Mouse (Mus musculus) ES-E14 (cell line): ENCODE measurements around the gene Cwc22. TPM values are rescaled to one million over a fixed set of nuclear protein-coding genes. Genes with fewer than 3 reads are reported as not detected.

Experiments used
- DNase-seq: peaks from one replicate; pipeline ENCODE4 v3.0.0-alpha.2; 2013; ENCODE audit warnings: low read depth, low spot score
- H3K27ac ChIP-seq: 2 replicates; pipeline ENCODE4 v1.5.1; 2012; ENCODE audit warnings: low read depth, mild to moderate bottlenecking, low read length, moderate library complexity, mixed read lengths; ENCODE audit not compliant: poor library complexity, insufficient read depth, severe bottlenecking
- H3K36me3 ChIP-seq: 2 replicates; pipeline ENCODE4 v1.6.1; 2012; ENCODE audit warnings: mild to moderate bottlenecking, low read length, moderate library complexity, mixed read lengths; ENCODE audit not compliant: control insufficient read depth, poor library complexity, insufficient read depth, severe bottlenecking
- H3K4me1 ChIP-seq, 2 experiments: fragments of 150-350 bp in 1 of 2; sonication (generic) in 1 of 2; 2 replicates each; pipeline ENCODE4 v1.6.1; 2012; ENCODE audit warnings: low read length in 2 of 2, mild to moderate bottlenecking in 1 of 2, mixed read lengths in 1 of 2; ENCODE audit not compliant: control insufficient read depth in 2 of 2, insufficient read depth in 2 of 2, poor library complexity in 1 of 2
- H3K4me3 ChIP-seq, 2 experiments: fragments of 150-350 bp in 1 of 2; sonication (generic) in 1 of 2; 2 replicates each; pipeline ENCODE4 v1.5.1; 2012; ENCODE audit warnings: low read length in 2 of 2, low read depth in 1 of 2, mild to moderate bottlenecking in 1 of 2, mixed read lengths in 1 of 2; ENCODE audit not compliant: insufficient read depth in 1 of 2, poor library complexity in 1 of 2, severe bottlenecking in 1 of 2
- H3K9ac ChIP-seq: 2 replicates; pipeline ENCODE4 v1.6.1; 2012; ENCODE audit warnings: low read depth, mild to moderate bottlenecking, low read length, mixed read lengths; ENCODE audit not compliant: poor library complexity, insufficient read depth, severe bottlenecking
- H3K9me3 ChIP-seq: fragments of 150-350 bp; sonication (generic); 2 replicates; pipeline ENCODE4 v1.6.1; 2012; ENCODE audit warnings: low read depth, mild to moderate bottlenecking, low read length; ENCODE audit not compliant: control insufficient read depth, insufficient read depth
- CHD2 ChIP-seq: IDR thresholded peaks from 2 replicates; pipeline ENCODE4 v1.6.1; 2014; ENCODE audit warnings: mild to moderate bottlenecking, low read depth, low read length, inconsistent platforms
- HCFC1 ChIP-seq: IDR thresholded peaks from 2 replicates; pipeline ENCODE4 v1.6.1; 2012; ENCODE audit warnings: low read length, inconsistent platforms, borderline replicate concordance; ENCODE audit not compliant: insufficient read depth
- MAFK ChIP-seq: IDR thresholded peaks from 2 replicates; pipeline ENCODE4 v1.6.1; 2014; ENCODE audit warnings: mild to moderate bottlenecking, low read depth, low read length, inconsistent platforms; ENCODE audit not compliant: insufficient read depth
- ZC3H11A ChIP-seq: IDR thresholded peaks from 2 replicates; pipeline ENCODE4 v1.6.1; 2012; ENCODE audit warnings: low read depth, mild to moderate bottlenecking, inconsistent platforms, low read length, borderline replicate concordance
- ZNF384 ChIP-seq: IDR thresholded peaks from 2 replicates; pipeline ENCODE4 v1.6.1; 2012; ENCODE audit warnings: low read depth, low read length, inconsistent platforms
- in situ Hi-C, 2 experiments: fragments of 600-800 bp; cut with MboI; formaldehyde crosslinking; loops; one replicate each; pipeline ENCODE4 v1.15.1; 2025; ENCODE audit warnings: low sequenced_read_pairs in 2 of 2, inconsistent platforms in 1 of 2; ENCODE audit not compliant: unreplicated experiment in 2 of 2
- total RNA-seq: library from RNA; depleted of rRNA; stranded (reverse); fragments of 300-350 nt; gene quantifications from 2 replicates; pipeline ENCODE4 v1.2.3, GENCODE M21; 2012

Gene Cwc22
- total RNA-seq, 1 experiment, result 57.7 TPM

DNA sequence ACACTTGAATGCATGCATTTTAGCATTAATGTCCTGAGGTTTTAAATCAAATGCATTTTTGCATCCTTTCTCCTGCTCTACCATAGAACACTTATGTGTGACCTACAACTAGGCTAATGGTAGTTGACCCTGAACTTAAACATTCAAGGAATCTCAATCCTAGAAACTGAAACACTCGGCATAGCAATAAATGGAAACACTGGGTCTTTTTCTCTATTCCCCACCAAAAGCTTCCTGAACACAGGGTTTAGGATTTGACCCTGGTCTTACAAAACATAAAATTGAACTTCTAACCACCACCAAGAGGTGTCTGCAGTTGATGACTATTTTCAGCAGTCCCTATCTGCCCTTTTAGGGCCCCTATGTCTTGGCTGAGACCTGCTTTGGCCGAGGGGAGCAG is 57.3 kb downstream of the Cwc22 start:
- in situ Hi-C loops, result no loop called here

DNA sequence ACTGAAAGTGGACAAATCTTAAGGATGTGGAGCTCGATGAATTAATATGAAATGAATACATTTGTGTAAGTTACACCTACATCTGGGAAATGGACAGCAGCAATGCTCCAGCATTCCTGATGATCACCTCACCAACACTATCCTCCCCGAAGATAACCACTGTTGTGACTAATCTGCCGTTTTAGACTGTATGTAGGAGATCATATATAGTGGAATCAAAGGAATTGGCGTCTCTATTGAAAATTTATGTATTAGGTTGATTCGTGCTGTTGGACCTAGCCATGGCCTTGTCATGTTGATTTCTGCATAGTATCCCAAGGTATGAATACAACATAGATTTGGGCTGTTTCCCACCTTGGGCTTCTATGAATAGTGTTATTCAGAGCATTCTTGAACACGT is 58.1 kb downstream of the Cwc22 start:
- in situ Hi-C loops, result no loop called here
- Histone ChIP-seq H3K27ac (no peak overlapping the region), H3K9ac (no peak overlapping the region), H3K4me1 (no peaks in the 10 kb centered on the region), H3K9me3 (no peaks in the 10 kb centered on the region), H3K4me3 (no peak overlapping the region), H3K36me3 (peaks cover 2% of the 10 kb centered on the region)
- TF ChIP-seq HCFC1 (no peak), ZNF384 (no peak), ZC3H11A (no peak), MAFK (no peak), CHD2 (no peak)
- DNase-seq, result no peak

More for the DNA sequence above, 57.3 kb downstream of the Cwc22 start:
- no peak for DNase-seq
- Histone ChIP-seq H3K36me3 (peaks cover 5% of the 10 kb centered on the region), H3K4me1 (no peaks in the 10 kb centered on the region), H3K4me3 (no peak overlapping the region), H3K9me3 (no peaks in the 10 kb centered on the region), H3K27ac (no peak overlapping the region), H3K9ac (no peak overlapping the region)
- TF ChIP-seq ZNF384 (no peak), ZC3H11A (no peak), MAFK (no peak), HCFC1 (no peak), CHD2 (no peak)

DNA sequence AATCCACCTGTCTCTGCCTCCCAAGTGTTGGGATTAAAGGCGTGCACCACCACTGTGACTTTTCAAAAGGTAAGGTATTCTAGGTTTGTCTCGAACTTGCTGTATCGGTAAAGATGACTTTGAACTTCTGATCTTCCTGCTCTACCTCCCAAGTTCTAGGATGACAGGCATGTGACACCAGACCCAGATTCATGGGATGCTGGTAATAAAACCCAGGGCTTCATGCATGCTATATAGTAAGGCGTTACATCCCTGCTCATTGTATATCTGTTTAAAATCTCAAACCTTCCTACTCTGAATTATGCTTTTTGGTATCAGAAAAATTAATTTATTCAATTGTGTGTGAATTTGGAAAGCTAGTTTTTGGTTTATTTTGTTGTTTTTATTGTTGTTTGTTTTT is 59.0 kb downstream of the Cwc22 start:
- H3K9ac ChIP-seq, result no peak overlapping the region
- H3K4me3 ChIP-seq, result no peak overlapping the region
- no peak overlapping the region for H3K27ac ChIP-seq
- no peaks in the 10 kb centered on the region for H3K36me3 ChIP-seq
- no peak for TF ChIP-seq MAFK
- no peak for TF ChIP-seq ZC3H11A
- no peak for TF ChIP-seq CHD2
- no peak for TF ChIP-seq ZNF384
- TF ChIP-seq HCFC1, result no peak
- in situ Hi-C loops, result no loop called here
- H3K9me3 ChIP-seq, result no peaks in the 10 kb centered on the region
- no peaks in the 10 kb centered on the region for H3K4me1 ChIP-seq
- no peak for DNase-seq

GRCm38 (mm10) chr2:77885491-77886130 is 60.6 kb downstream of the Cwc22 start:
- H3K9me3 ChIP-seq, result no peaks in the 10 kb centered on the region
- H3K36me3 ChIP-seq, result no peaks in the 10 kb centered on the region
- no peak overlapping the region for H3K9ac ChIP-seq
- no peak overlapping the region for H3K4me3 ChIP-seq
- H3K4me1 ChIP-seq, result no peaks in the 10 kb centered on the region
- H3K27ac ChIP-seq, result no peak overlapping the region
- in situ Hi-C loops, result no loop called here
- no peak for TF ChIP-seq HCFC1
- TF ChIP-seq ZC3H11A, result no peak
- no peak for TF ChIP-seq ZNF384
- TF ChIP-seq MAFK, result no peak
- no peak for TF ChIP-seq CHD2
- no peak for DNase-seq
